Mouse (Mus musculus) liver, adult 2 months (tissue): ENCODE data around the gene Pom121l2.

ENCODE experiments used
- CTCF ChIP-seq: fragments of 200-500 bp; IDR thresholded peaks from 2 replicates; pipeline ENCODE4 v1.5.1; 2011; ENCODE audit warnings: low read depth, low read length, control low read depth
- POLR2A ChIP-seq: fragments of 200-500 bp; IDR thresholded peaks from 2 replicates; pipeline ENCODE4 v1.6.1; 2011; ENCODE audit warnings: low read length, control low read depth; ENCODE audit not compliant: insufficient read depth; ENCODE audit errors: extremely low read depth

DNA sequence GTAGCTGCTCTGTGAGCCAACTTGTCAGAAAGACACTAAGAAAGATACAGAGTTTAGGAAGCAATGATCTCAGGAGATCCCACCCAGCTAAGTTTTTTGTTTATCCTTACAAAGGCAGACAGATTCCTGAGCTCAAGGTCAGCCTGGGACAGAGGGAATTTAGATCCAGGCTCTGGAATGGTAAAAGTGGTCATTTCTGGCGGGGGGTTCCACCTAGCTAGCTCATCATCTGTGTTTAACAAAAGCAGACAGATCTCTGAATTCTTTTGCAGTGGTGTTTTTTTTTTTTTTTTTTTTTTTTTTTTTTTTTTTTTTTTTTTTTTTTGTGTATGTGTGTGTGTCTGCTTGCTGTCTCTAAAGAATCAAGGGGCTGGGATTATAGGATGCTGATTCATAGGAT lies 11.7 kb upstream of the Pom121l2 start:
- TF ChIP-seq POLR2A (no peak), CTCF (no peak)
